Mouse (Mus musculus) cerebellum, adult 9-10 months (tissue): ENCODE measurements around the gene Dact2.

Experiments used
- DNase-seq: peaks from one replicate; pipeline ENCODE4 v3.0.0; 2022

The Dact2 gene

GRCm38 (mm10) chr17:14173459-14173858 lies 30.6 kb downstream of the Dact2 start:
- no peak for DNase-seq

- no peak for DNase-seq
These were observed 31.4 kb downstream of the Dact2 start for GRCm38 (mm10) chr17:14172731-14173130.

- no peak for DNase-seq
These were observed 31.9 kb downstream of the Dact2 start for GRCm38 (mm10) chr17:14172184-14172583.

DNA sequence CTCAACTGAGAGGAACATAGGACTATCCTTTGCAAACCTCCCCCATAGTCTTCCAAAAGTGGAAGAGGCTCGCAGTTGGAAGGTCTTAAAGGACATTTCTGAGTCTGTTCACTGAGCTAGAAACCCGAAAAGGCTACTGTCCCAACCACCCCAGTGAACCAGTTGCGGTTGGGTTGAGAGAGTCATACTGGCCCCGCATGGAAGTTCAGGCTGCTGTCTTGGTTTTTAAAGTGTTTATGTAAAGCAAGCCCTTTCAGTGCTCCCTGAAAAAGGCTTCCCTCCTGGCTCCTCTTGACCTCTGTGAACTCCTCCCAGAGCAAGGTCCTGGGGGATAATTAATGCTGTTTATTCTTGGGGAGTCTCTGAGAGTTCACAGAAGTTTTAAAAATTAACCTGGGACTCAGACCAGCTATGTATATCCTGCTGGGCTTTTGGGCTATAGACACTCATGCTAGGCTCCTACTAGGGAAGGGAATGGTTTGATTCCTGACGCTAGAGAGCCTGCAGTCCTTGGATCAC lies 33.1 kb downstream of the Dact2 start:
- DNase-seq = no peak

- no peak for DNase-seq
These were observed 34.7 kb downstream of the Dact2 start for GRCm38 (mm10) chr17:14169431-14169830.

- DNase-seq = no peak
These were observed 36.5 kb downstream of the Dact2 start for GRCm38 (mm10) chr17:14167594-14167993.

- no peak for DNase-seq
These were observed 37.2 kb downstream of the Dact2 start for GRCm38 (mm10) chr17:14166746-14167432.

- no peak for DNase-seq
These were observed 38.0 kb downstream of the Dact2 start for GRCm38 (mm10) chr17:14165934-14166610.

GRCm38 (mm10) chr17:14165332-14165876 lies 38.7 kb downstream of the Dact2 start:
- no peak for DNase-seq

GRCm38 (mm10) chr17:14160846-14161245 lies 43.3 kb downstream of the Dact2 start:
- DNase-seq = no peak

GRCm38 (mm10) chr17:14157779-14158195 lies 46.3 kb downstream of the Dact2 start:
- DNase-seq = no peak
